Comparison of ENCODE assay signal across 13 mouse cellular contexts in the genomic region with DNA sequence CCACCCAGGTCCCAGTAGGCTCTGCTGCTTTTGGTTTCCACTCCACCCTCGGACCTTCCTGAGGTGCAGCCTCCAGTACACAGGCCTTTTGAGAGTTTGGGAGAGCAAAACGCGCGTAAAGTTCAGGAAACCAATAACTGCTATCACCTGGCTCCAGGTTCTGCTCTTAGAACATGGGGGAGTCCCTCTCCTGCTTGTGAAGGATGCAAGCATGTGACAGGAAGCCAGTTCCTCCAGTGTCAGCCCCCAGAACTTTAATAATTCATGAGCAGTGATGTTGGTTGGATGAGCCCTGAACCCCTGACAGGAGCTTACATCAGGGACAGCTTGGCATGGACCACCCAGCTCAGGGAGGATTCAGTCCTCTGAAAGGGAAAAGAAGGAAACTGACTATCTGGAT.
"Had no signal": no experiment of that assay in that cellular context is flagged by ENCODE, and none has a peak within 500 bp of the region (broad histone marks: within the 10 kb centered on the region; RNA-seq: fewer than 3 reads in every experiment).

No protein-coding gene starts in this region.

- H3K4me2 ChIP-seq: lung, embryonic 15.5 days; midbrain, embryonic 13.5 days; midbrain, embryonic 15.5 days; neural tube, embryonic 12.5 days had no signal

- H3K4me1 ChIP-seq: lung, embryonic 15.5 days; neural tube, embryonic 12.5 days had no signal

- H3K4me3 ChIP-seq: lung, embryonic 15.5 days; midbrain, embryonic 10.5 days; midbrain, embryonic 13.5 days; midbrain, embryonic 15.5 days; neural tube, embryonic 12.5 days had no signal

- H3K27me3 ChIP-seq: lung, embryonic 15.5 days; midbrain, embryonic 13.5 days; midbrain, embryonic 15.5 days; neural tube, embryonic 12.5 days had no signal

- H3K36me3 ChIP-seq: lung, embryonic 15.5 days; midbrain, embryonic 10.5 days; midbrain, embryonic 13.5 days; midbrain, embryonic 15.5 days; neural tube, embryonic 12.5 days had no signal

- H3K27ac ChIP-seq: lung, embryonic 15.5 days; midbrain, embryonic 10.5 days; midbrain, embryonic 13.5 days; midbrain, embryonic 15.5 days; neural tube, embryonic 12.5 days had no signal

- DNase-seq: liver, postnatal 0 days; lung, adult 2 months; lung, postnatal 4 days; right cerebral cortex, postnatal 14 days; thymus, adult 18-20 months; thymus, postnatal 14 days; thymus, postnatal 36 days had no signal

- H3K9me3 ChIP-seq: lung, embryonic 15.5 days; midbrain, embryonic 10.5 days; midbrain, embryonic 13.5 days; midbrain, embryonic 15.5 days; neural tube, embryonic 12.5 days had no signal

- ATAC-seq: liver, postnatal 0 days; lung, postnatal 0 days; midbrain, embryonic 13.5 days; midbrain, embryonic 15.5 days had no signal

- H3K9ac ChIP-seq: liver, postnatal 0 days; lung, embryonic 15.5 days; midbrain, embryonic 13.5 days; midbrain, embryonic 15.5 days; neural tube, embryonic 12.5 days had no signal
